In genomic region chr10:53984086-53984485, GRCm38 (mm10) we compare ENCODE assay signal across 14 mouse cellular contexts.
DNase-seq lines count a peak whose midpoint lies in the region; ATAC-seq and TF ChIP-seq lines count a peak whose summit lies in the region.
"Had no signal": no experiment of that assay in that cellular context is flagged by ENCODE, and none has a peak within 500 bp of the region (broad histone marks: within the 10 kb centered on the region; RNA-seq: fewer than 3 reads in every experiment).

No protein-coding gene starts in this region.

- no peak overlapping the region for H3K4me3 ChIP-seq in CH12.LX (replicated peaks in 1 of 3; ENCODE audit: low read depth in 2 of 3, low read length in 2 of 3, poor library complexity in 1 of 3)
- peak overlapping the region; percentile 19; the same call in 1 of the 2 replicates for H3K4me3 ChIP-seq in layer of hippocampus, adult 2 months
- H3K4me3 ChIP-seq: erythroblast, embryonic 14.5 days; kidney, embryonic 15.5 days; myocyte had no signal

- H3K4me1 ChIP-seq in CH12.LX (ENCODE audit: control insufficient read depth in 1 of 2, insufficient read depth in 2 of 2) = peaks cover 4 to 48% of the 10 kb centered on the region in 2 experiments; a peak in 3 of 4 replicates
- H3K4me1 ChIP-seq: kidney, embryonic 15.5 days had no signal

- in situ Hi-C loops in CH12.LX (cut with MboI; ENCODE audit: low pct_ligation_motif_present, low pct_unique_long_range_greater_than_20kb, low sequenced_read_pairs) = no loop called here

- TF ChIP-seq POLR2A in CH12.LX (IDR thresholded peaks at IDR 0.05; ENCODE audit: low read depth, low read length) = no peak

- peaks cover 17% of the 10 kb centered on the region for H3K79me2 ChIP-seq in CH12.LX (replicated peaks; ENCODE audit: control insufficient read depth, extremely low read depth, insufficient read depth, poor library complexity, severe bottlenecking)

- peak overlapping the region; percentile 28 for H3K27ac ChIP-seq in CH12.LX (ENCODE audit: insufficient read depth, low read depth)
- peak overlapping the region; percentile 79 for H3K27ac ChIP-seq in layer of hippocampus, adult 2 months
- H3K27ac ChIP-seq: kidney, embryonic 15.5 days had no signal

- dilution Hi-C loops in CH12.LX (cut with MboI; ENCODE audit: extremely low pct_ligation_motif_present, extremely low pct_unique_long_range_greater_than_20kb, low sequenced_read_pairs) = no loop called here

- TF ChIP-seq EP300 in CH12.LX (IDR thresholded peaks at IDR 0.05; ENCODE audit: low read length) = no peak

- TF ChIP-seq CTCF in CH12.LX (conservative IDR thresholded peaks at IDR 0.05 in 1 of 2, IDR thresholded peaks at IDR 0.05 in 1 of 2; ENCODE audit: low read depth in 2 of 2, low read length in 2 of 2) = no peak
- no peak for TF ChIP-seq CTCF in layer of hippocampus, adult 2 months (conservative IDR thresholded peaks at IDR 0.05)

- peaks cover 26 to 58% of the 10 kb centered on the region in 2 experiments for H3K36me3 ChIP-seq in CH12.LX (replicated peaks in 1 of 2; ENCODE audit: control insufficient read depth in 1 of 2, insufficient read depth in 1 of 2, low read length in 1 of 2)
- H3K36me3 ChIP-seq: kidney, embryonic 15.5 days had no signal

- H3K27me3 ChIP-seq in CH12.LX (replicated peaks) = no peaks in the 10 kb centered on the region
- H3K27me3 ChIP-seq: kidney, embryonic 15.5 days had no signal

- no peak overlapping the region for H3K9ac ChIP-seq in CH12.LX (ENCODE audit: insufficient read depth, low read depth)
- H3K9ac ChIP-seq: kidney, embryonic 15.5 days had no signal

- TF ChIP-seq RAD21 in CH12.LX (IDR thresholded peaks at IDR 0.05; ENCODE audit: low read depth, low read length) = no peak

- no peaks in the 10 kb centered on the region for H3K9me3 ChIP-seq in CH12.LX (replicated peaks; ENCODE audit: low read length)
- H3K9me3 ChIP-seq: kidney, embryonic 15.5 days had no signal

- no peak for ATAC-seq in inflammation-experienced regulatory T-cells, adult 6 months

- no peak overlapping the region for H3K4me2 ChIP-seq in CH12.LX (ENCODE audit: insufficient read depth, low read depth, poor library complexity, severe bottlenecking)
- H3K4me2 ChIP-seq: kidney, embryonic 15.5 days had no signal

- peak; percentile 5 to 17 for DNase-seq in cerebellum, postnatal 10 days
- DNase-seq in cerebellum, postnatal 36 days = no peak
- DNase-seq in layer of hippocampus, adult 11-12 months (ENCODE audit: low spot score) = peak; percentile 28
- DNase-seq in layer of hippocampus, adult 9-10 months (ENCODE audit: low spot score) = no peak
- DNase-seq in CH12.LX (ENCODE audit: extremely low read depth) = no peak
- peak; percentile 44 to 64 for DNase-seq in layer of hippocampus, adult 2 months (ENCODE audit: low spot score in 2 of 2)
- DNase-seq in heart, postnatal 4 days = no peak
- DNase-seq: cerebellum, adult 9-11 months; lung, adult 2 months; spleen, adult 18-20 months had no signal

TF ChIP-seq in CH12.LX, 34 proteins besides CTCF, POLR2A, EP300 and RAD21:
- TF ChIP-seq ZC3H11A (IDR thresholded peaks at IDR 0.05; ENCODE audit: low read depth, low read length) = no peak
- TF ChIP-seq MXI1 (IDR thresholded peaks at IDR 0.05; ENCODE audit: low read depth, low read length) = no peak
- TF ChIP-seq BHLHE40 (IDR thresholded peaks at IDR 0.05; ENCODE audit: low read depth, low read length) = no peak
- no peak for TF ChIP-seq RCOR1 (conservative IDR thresholded peaks at IDR 0.05; ENCODE audit: low read depth, low read length)
- TF ChIP-seq ZKSCAN1 (IDR thresholded peaks at IDR 0.05; ENCODE audit: borderline replicate concordance, low read depth, low read length) = no peak
- no peak for TF ChIP-seq NRF1 (IDR thresholded peaks at IDR 0.05; ENCODE audit: low read depth, low read length)
- no peak for TF ChIP-seq ZNF384 (IDR thresholded peaks at IDR 0.05; ENCODE audit: low read depth, low read length)
- TF ChIP-seq HCFC1 (IDR thresholded peaks at IDR 0.05; ENCODE audit: low read depth, low read length) = no peak
- no peak for TF ChIP-seq TCF12 (IDR thresholded peaks at IDR 0.05; ENCODE audit: low read depth, low read length)
- TF ChIP-seq JUN (IDR thresholded peaks at IDR 0.05; ENCODE audit: insufficient read depth, low read depth, low read length) = no peak
- TF ChIP-seq UBTF (IDR thresholded peaks at IDR 0.05; ENCODE audit: low read depth, low read length) = no peak
- TF ChIP-seq KAT2A (IDR thresholded peaks at IDR 0.05; ENCODE audit: insufficient replicate concordance, low read length) = no peak
- TF ChIP-seq JUND (conservative IDR thresholded peaks at IDR 0.05; ENCODE audit: low read depth, low read length) = no peak
- no peak for TF ChIP-seq MAZ (IDR thresholded peaks at IDR 0.05; ENCODE audit: low read depth, low read length)
- TF ChIP-seq CHD1 (IDR thresholded peaks at IDR 0.05; ENCODE audit: low read depth, low read length) = no peak

Comparison
In these comparisons a context has a peak if more than half of its experiments do, and no peak if none do; other contexts are left out.
1. DNase-seq: peak in cerebellum, postnatal 10 days (2 of 2), layer of hippocampus, adult 11-12 months (single experiment) and layer of hippocampus, adult 2 months (2 of 2); none in cerebellum, postnatal 36 days (0 of 2), layer of hippocampus, adult 9-10 months (single experiment), CH12.LX (single experiment) and heart, postnatal 4 days (single experiment).